Mouse (Mus musculus): ENCODE measurements around the gene Snx4.
"Not testable (repeated sequence)": the region's sequence is repeated elsewhere in the genome, so short reads cannot be mapped to it uniquely, and the experiment has no call there.

Snx4 gene

GRCm38 (mm10) chr16:33251194-33252051 lies at the start of gene Snx4:
TSS of gene Snx4 (plus strand) at chr16:33251442.
- peak; percentile 93 for DNase-seq (ENCODE audit: extremely low spot score)

DNA sequence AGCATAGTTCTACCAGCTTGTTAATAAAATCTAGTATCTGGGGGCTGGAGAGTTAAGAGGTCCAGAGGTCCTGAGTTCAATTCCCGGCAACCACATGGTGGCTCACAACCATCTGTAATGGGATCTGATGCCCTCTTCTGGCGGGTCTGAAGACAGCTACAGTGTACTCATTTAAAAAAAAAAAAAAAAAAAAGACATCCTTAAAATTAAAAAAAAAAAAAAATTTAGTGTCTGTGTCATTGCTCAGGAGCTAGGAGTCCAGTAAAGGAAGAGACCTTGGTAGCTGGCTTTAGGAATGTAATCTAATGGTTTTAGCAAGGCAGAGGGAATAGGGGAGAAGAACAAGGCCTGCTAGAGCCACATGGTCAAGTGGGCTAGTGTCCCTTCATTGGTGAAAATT lies 40.4 kb upstream of the Snx4 start:
- no peak for DNase-seq (ENCODE audit: extremely low spot score)

GRCm38 (mm10) chr16:33216313-33217003 lies 34.8 kb upstream of the Snx4 start:
- DNase-seq (ENCODE audit: extremely low spot score), result no peak

- DNase-seq (ENCODE audit: extremely low spot score), result not testable (repeated sequence)
These were observed 33.6 kb upstream of the Snx4 start for GRCm38 (mm10) chr16:33217553-33218085.

DNA sequence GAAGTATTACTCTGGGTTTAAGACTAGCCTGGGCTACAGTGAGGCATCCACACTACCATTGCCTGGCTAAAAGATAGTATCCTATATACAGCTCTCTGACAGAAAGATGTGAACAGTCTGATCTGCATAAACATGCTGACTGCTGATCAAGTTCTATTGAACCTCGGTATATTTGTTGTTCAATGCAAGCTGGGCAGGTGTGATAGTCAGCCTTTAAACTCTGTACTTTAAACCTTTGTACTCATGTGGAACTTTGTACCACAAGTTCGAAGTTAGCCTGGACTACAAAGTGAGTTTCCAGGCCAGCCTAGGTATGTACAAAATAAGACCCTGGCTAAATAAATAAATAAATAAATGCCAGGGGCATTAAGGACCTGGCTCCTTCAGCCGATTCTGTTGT lies 28.8 kb upstream of the Snx4 start:
- DNase-seq (ENCODE audit: extremely low spot score), result no peak

GRCm38 (mm10) chr16:33224381-33224780 lies 26.9 kb upstream of the Snx4 start:
- DNase-seq (ENCODE audit: extremely low spot score), result no peak

DNA sequence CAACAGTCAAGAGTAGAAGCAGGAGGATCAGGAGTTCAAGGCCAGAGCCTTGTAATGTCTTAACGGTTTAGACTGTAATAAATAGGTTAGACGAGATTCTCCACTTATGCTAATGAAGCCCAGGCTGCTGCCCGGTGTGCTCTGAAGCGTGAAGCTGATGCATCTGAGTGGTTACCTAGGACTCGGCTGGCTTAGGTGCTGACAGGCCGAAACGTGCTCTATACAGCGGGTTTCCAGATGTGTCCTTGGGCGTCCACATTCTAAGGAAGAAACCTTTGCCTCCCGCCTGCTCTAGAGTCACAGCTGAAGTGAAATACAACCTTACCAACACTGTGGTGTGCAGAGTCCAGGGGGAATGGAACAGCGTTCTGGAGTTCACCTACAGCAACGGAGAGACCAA lies 17.1 kb upstream of the Snx4 start:
- no peak for DNase-seq (ENCODE audit: extremely low spot score)

- DNase-seq (ENCODE audit: extremely low spot score), result no peak
These were observed 15.1 kb upstream of the Snx4 start for GRCm38 (mm10) chr16:33236151-33236550.

- DNase-seq (ENCODE audit: extremely low spot score), result no peak
These were observed 11.9 kb upstream of the Snx4 start for GRCm38 (mm10) chr16:33239305-33239704.

GRCm38 (mm10) chr16:33242046-33242445 lies 9.2 kb upstream of the Snx4 start:
- DNase-seq (ENCODE audit: extremely low spot score), result no peak

- no peak for DNase-seq (ENCODE audit: extremely low spot score)
These were observed 7.0 kb upstream of the Snx4 start for GRCm38 (mm10) chr16:33244136-33244691.

DNA sequence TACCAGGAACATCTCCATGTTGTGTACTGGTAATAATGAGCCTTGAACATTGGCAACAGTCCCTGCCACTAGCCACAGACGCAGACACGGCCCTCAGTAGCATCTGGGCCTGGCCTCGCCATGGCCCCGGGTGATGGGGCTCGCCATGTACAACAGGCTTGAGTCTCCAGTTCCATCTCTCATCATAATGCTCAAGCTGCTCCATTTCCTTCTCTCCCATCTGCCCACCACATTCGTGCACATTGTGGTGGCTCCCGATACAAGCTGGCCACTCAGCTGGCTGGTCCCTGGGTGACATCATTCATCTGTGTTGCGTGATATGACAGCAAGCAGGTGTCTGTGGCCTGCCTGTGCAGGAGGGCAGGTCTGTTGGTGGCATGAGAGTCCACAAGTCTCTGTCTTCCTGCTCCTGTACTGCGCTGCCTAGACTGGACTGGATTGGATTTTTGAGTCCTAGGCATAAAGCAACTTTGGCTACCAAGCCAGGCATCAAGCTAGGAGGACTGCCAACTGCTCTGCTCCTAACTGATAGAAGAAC lies 6.2 kb upstream of the Snx4 start:
- DNase-seq (ENCODE audit: extremely low spot score), result no peak

DNA sequence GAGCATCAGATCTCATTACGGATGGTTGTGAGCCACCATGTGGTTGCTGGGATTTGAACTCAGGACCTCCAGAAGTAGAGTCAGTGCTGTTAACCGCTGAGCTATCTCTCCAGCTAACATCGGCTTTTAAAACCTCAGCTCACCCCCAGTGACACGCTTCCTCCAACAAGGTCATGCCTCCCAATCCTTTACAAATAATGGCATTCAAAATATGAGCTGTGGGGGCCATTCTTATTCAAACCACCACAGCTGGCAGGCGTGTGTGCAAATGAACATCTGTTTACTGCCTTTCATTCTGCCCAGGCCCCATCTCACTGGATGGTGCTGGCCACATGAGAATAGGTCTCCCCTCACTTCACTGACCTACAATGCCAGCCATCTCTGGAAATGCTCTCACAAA lies 4.7 kb upstream of the Snx4 start:
- DNase-seq (ENCODE audit: extremely low spot score), result no peak

DNA sequence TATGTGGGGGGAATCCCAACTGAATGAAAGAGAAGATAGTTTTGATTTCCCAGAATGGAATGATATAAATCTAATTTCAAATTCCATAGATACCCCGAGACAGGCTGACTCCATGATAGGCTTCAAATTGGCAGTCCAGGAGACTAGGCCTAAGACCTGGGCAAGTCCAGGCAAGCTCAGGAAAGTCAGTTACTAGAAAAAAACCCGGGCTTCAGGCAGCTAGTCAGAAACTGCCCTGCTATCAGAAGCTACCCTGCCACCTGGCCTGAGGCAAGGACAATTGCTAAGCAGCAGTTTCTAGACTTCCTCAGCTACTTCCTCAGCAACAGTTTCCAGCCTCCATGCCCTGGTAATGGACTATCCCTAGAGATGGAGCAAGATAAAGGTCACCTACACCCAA lies 4.2 kb upstream of the Snx4 start:
- no peak for DNase-seq (ENCODE audit: extremely low spot score)

DNA sequence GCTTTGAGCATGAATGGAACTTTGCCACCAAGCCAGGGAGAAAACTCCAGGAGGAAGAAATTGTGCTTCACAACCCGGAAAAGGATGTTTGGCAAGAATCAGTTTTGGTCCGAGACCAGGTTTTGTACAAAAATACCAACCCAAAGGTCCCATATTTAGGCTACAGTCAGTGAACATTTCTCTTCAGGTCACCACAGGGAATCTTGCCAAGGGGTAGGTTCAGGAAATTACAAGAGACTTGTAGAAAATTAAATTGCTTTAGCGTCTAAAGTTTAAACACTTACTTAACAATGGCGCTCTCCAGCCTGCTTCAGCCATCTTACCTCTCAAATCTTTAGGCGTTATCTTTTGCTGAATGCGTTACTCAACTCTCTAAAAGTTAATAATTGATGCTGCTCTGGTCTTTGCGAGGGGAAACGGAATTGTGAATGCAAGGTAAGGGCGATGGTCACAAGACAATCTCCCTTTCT lies 556 bp upstream of the Snx4 start:
- DNase-seq (ENCODE audit: extremely low spot score), result no peak

DNA sequence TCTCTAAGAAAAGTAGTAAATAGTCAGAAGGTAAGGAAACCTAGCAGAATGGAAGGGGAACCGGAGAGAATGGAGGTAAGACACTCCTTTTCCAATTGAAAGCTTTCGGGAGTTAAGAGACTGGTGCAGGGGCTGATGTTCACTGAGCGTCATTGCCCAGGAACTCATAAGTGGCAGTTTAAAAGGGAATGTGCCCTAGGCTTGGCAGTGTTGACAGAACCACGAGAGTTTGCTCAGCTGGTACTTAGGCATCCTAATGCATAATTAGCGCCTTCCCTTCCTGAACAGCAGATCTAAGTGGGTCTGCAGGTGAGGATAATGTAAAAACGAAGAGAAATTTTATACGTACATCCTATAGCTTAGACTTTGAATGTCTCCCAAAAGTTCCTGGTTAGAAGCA lies 4.4 kb downstream of the Snx4 start:
- no peak for DNase-seq (ENCODE audit: extremely low spot score)

GRCm38 (mm10) chr16:33258530-33258929 lies 7.3 kb downstream of the Snx4 start:
- DNase-seq (ENCODE audit: extremely low spot score), result no peak

- DNase-seq (ENCODE audit: extremely low spot score), result no peak
These were observed 8.6 kb downstream of the Snx4 start for GRCm38 (mm10) chr16:33259824-33260223.

DNA sequence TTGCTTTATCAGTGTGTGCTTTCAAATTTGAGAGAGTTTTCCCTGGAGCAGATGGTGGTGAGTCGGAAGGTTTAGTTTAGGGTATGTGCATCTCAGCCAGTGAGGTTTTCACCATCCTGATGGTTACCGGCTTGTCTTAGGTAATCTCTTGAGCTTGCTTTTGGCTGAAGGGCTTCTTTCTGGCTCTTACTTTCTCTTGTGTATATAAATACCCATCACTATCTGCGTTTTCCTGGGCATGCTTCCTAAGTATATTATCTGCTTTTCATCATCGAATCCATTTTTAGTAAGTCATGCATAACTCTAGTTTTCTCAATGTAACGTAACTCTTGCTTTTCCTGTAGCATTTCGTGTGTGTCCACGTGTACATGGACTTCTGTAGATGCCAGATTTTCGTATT lies 9.6 kb downstream of the Snx4 start:
- no peak for DNase-seq (ENCODE audit: extremely low spot score)

DNA sequence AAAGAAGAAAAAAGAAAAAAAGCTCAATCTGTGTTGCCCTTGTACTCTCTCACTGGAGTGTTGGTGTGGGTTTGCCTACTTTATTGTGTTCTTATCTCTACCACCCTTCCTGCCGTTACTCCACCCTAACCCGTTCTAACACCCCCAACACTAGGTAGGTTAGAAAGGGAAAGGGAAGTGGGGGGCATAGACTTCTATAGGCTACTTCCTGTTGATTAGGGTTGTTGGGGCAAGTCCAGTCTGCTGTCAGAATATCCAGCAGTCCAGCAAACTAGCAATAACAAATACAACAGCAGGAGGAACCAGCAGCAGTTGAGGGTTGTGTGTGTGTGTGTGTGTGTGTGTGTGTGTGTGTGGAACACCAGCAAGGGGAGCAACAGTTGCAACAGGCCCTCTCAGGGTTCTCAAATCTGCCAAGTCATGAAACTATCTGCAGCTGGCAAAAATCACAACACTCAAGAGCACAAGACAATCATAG lies 10.4 kb downstream of the Snx4 start:
- DNase-seq (ENCODE audit: extremely low spot score), result no peak

GRCm38 (mm10) chr16:33262096-33262495 lies 10.9 kb downstream of the Snx4 start:
- DNase-seq (ENCODE audit: extremely low spot score), result no peak

DNA sequence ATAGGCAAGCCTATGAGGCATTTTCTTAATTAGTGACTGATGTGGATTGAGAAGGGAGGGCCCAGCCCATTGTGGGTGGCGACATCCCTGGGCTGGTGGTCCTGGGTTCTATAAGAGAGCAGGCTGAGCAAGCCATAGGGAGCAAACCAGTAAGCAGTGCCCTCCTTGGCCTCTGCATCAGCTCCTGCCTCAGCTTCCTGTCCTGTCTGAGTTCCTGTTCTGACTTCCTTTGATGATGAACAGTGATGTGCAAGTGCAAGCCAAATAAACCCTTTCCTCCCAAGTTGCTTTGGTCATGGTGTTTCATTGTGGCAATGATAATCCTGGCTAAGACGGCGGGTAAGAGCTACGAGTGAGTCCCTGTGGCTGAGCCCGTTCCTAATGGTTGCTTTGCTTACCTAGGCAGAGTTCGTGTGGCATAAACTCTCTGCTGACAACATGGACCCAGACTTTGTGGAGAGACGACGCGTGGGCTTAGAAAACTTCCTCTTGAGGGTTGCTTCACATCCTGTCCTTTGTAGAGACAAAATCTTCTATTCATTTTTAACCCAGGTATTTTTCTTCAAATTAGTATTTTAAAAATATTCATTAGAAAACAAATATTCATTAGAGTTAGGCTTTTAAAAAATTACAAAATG lies 16.5 kb downstream of the Snx4 start:
- DNase-seq (ENCODE audit: extremely low spot score), result no peak
